Mouse (Mus musculus) neural tube, embryonic 15.5 days (tissue): Measurements from ENCODE around the gene Tpm4. TPM values are rescaled to one million over a fixed set of nuclear protein-coding genes. Genes with fewer than 3 reads are reported as not detected.
A peak's percentile ranks its signal among the peaks of the same experiment; 100 is the strongest.
"Not testable (repeated sequence)": the region's sequence is repeated elsewhere in the genome, so short reads cannot be mapped to it uniquely, and the experiment has no call there.

Experiments used
- ATAC-seq: fragments of 200-750 bp; cut with Nextera tagmentation; 2 replicates; pipeline ENCODE4 v1.8.0; 2017; ENCODE audit warnings: mild to moderate bottlenecking, moderate TSS enrichment, moderate library complexity; ENCODE audit not compliant: low FRiP score
- H3K27ac ChIP-seq: fragments of 300-500 bp; sonication (generic); replicated peaks from 2 replicates; pipeline ENCODE4 v1.5.1; 2015; ENCODE audit warnings: mild to moderate bottlenecking, inconsistent platforms
- H3K27me3 ChIP-seq: fragments of 300-500 bp; sonication (generic); replicated peaks from 2 replicates; pipeline ENCODE4 v1.6.1; 2015; ENCODE audit warnings: inconsistent platforms
- H3K36me3 ChIP-seq: fragments of 300-500 bp; sonication (generic); 2 replicates; pipeline ENCODE4 v1.6.1; 2015; ENCODE audit warnings: inconsistent platforms
- H3K4me1 ChIP-seq: fragments of 300-500 bp; sonication (generic); 2 replicates; pipeline ENCODE4 v1.6.1; 2015; ENCODE audit warnings: inconsistent platforms
- H3K4me2 ChIP-seq: fragments of 300-500 bp; sonication (generic); 2 replicates; pipeline ENCODE4 v1.6.1; 2015; ENCODE audit warnings: inconsistent platforms, mild to moderate bottlenecking, moderate library complexity
- H3K4me3 ChIP-seq: fragments of 300-500 bp; sonication (generic); replicated peaks from 2 replicates; pipeline ENCODE4 v1.5.1; 2015; ENCODE audit warnings: mild to moderate bottlenecking, inconsistent platforms
- H3K9ac ChIP-seq: fragments of 300-500 bp; sonication (generic); replicated peaks from 2 replicates; pipeline ENCODE4 v1.6.1; 2015; ENCODE audit warnings: mild to moderate bottlenecking, inconsistent platforms
- H3K9me3 ChIP-seq: fragments of 300-500 bp; sonication (generic); replicated peaks from 2 replicates; pipeline ENCODE4 v1.6.1; 2016; ENCODE audit warnings: inconsistent platforms
- WGBS: fragments of 180-500 bp; shearing (Covaris S2); methylation state at CpG from one replicate; pipeline ENCODE4 v1.1.7; 2015; ENCODE audit warnings: mixed read lengths; 5-methylcytosine and 5-hydroxymethylcytosine counted together
- polyA plus RNA-seq: library from polyadenylated mRNA; unstranded; fragments of >200 nt; fragmentation: Nextera tagmentation; extraction: Ambion mirVana; gene quantifications from 2 replicates; pipeline ENCODE4 v1.2.1, GENCODE M21; 2015

The Tpm4 gene
- 156 and 231 TPM in 2 replicates for polyA plus RNA-seq

- ATAC-seq, result peak; percentile 86
- no peaks in the 10 kb centered on the region for H3K9me3 ChIP-seq
- peaks cover 19% of the 10 kb centered on the region for H3K4me1 ChIP-seq
- peak within 1 kb of the TSS; percentile 84 for H3K9ac ChIP-seq
- peaks cover 16% of the 10 kb centered on the region for H3K36me3 ChIP-seq
- H3K4me2 ChIP-seq, result peak within 1 kb of the TSS; percentile 85
- peak within 1 kb of the TSS; percentile 88 for H3K27ac ChIP-seq
- H3K4me3 ChIP-seq, result peak within 1 kb of the TSS; percentile 82
- no peaks in the 10 kb centered on the region for H3K27me3 ChIP-seq
- WGBS, result under 1% methylated on average over 49 of the region's 49 CpGs
Measured at GRCm38 (mm10) chr8:72134756-72135445, at the start of gene Tpm4. Gene Tpm4, plus strand, starts transcription at chr8:72134975.

DNA sequence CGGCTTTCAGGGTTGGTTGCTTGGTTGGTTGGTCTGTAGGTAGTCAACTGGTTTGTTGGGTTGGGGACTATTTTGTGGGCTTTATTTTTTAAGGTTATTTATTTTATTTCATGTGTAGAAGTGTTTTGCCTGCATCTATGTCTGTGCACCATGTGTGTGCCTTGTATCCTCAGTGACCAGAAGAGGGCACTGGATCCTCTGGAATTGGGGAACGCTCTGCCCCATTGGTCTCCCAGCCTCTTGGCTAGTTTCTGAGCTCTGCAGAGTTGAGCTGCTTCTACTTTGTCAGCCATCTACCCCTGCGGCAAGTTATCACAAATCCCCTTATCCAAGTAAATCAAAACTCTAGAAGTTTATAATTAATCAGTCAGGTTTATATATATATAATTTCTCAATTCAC, 47.2 kb upstream of the Tpm4 start:
- 73% methylated on average over 3 of the region's 3 CpGs for WGBS
- not testable (repeated sequence) for ATAC-seq, H3K4me3 ChIP-seq, H3K9ac ChIP-seq, H3K4me1 ChIP-seq, H3K27me3 ChIP-seq, H3K27ac ChIP-seq, H3K36me3 ChIP-seq, H3K9me3 ChIP-seq, H3K4me2 ChIP-seq

DNA sequence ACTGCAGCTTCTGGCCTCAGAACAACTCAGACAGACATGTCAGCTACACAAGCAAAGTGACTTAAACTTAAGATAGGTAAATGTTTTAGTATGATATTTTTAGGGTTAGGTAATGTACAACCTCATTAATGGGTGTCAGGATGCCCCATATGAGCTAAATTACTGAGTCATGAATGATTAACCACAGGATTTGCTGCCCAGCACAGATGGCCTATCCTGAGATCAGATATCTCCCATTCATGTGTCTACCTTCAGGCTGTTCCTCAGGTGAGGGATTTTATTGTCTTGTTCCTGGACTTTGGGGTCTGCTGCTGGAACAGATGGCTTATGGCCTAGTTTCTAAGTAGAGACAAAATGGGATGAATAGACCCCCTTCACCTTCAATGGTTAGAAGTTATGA, 38.1 kb upstream of the Tpm4 start:
- not testable (repeated sequence) for ATAC-seq, H3K36me3 ChIP-seq

DNA sequence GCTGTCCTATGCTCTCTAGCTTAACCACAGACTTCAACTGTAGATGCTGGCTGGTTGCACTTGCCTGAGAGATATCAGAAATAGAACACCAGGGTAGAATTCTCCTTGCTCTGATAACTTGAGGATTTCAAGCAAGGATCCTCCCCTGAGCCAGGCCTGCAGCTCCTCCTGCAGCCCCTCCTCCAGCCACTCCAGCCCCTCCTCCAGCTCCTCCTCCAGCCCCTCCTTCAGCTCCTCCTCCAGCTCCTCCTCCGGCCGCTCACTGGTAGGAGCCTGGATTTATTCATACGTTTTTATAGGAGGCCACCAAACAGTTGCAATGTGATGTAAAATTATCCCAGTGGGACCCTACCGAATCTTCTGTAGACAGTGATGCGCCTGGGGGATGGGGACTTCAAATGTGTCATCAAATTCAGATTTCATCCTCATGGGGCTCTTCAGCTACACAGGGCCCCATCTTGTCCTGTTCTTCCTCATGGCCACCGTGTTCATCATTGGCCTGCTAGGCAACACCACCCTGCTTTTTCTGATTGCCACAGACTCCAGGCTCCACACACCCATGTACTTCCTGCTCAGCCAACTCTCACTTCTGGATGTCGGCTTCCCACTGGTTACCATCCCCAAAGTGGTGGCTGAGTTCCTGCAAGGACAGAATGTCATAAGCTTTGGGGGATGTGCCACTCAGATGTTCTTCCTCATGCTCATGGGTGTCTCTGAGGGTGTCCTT, 35.2 kb upstream of the Tpm4 start:
- not testable (repeated sequence) for H3K9ac ChIP-seq, H3K36me3 ChIP-seq, H3K4me2 ChIP-seq, H3K27ac ChIP-seq, H3K9me3 ChIP-seq, H3K4me1 ChIP-seq, H3K4me3 ChIP-seq, H3K27me3 ChIP-seq
- 65% methylated on average over 6 of the region's 7 CpGs for WGBS
- peak; percentile 53; the same call in 1 of the 2 replicates for ATAC-seq

More for the DNA sequence above, 38.1 kb upstream of the Tpm4 start:
- not testable (repeated sequence) for H3K9me3 ChIP-seq, H3K27me3 ChIP-seq, H3K9ac ChIP-seq, H3K4me3 ChIP-seq, H3K4me2 ChIP-seq, H3K27ac ChIP-seq, H3K4me1 ChIP-seq

- Histone ChIP-seq H3K4me3 (no peak overlapping the region), H3K9ac (no peak overlapping the region), H3K9me3 (no peaks in the 10 kb centered on the region), H3K4me1 (no peaks in the 10 kb centered on the region), H3K36me3 (no peaks in the 10 kb centered on the region), H3K4me2 (no peak overlapping the region), H3K27me3 (no peaks in the 10 kb centered on the region), H3K27ac (no peak overlapping the region)
- 18% methylated on average over 4 of the region's 4 CpGs for WGBS
- no peak for ATAC-seq
Measured at GRCm38 (mm10) chr8:72105165-72105564, 29.6 kb upstream of the Tpm4 start.

DNA sequence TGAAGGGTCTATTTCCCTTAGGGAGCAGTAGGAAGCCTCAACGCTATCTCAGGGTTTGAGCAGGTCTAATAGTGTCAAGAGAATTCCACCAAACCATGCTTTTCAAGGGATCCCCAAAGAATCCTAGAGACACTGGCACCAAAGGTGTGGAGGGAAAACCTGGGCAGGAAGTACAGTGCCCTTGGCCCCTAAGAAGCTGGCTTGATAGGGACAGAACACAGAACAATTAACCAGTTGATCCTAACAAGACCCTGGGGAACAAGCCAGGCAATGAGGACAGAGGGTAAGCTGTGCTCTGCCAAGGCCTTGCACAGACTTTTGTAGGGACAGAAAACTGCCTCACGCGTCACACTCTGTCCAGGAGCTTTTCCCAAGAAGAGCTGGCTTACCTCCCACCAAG, 28.0 kb upstream of the Tpm4 start, which contains the start of gene Olfr374:
Gene Olfr374 (plus strand): TSS at position 301 of the 400 bp plus-strand sequence.
- WGBS, result 95% methylated on average over 3 of the region's 3 CpGs
- ATAC-seq, result no peak
- no peak within 1 kb of the TSS for H3K4me3 ChIP-seq

DNA sequence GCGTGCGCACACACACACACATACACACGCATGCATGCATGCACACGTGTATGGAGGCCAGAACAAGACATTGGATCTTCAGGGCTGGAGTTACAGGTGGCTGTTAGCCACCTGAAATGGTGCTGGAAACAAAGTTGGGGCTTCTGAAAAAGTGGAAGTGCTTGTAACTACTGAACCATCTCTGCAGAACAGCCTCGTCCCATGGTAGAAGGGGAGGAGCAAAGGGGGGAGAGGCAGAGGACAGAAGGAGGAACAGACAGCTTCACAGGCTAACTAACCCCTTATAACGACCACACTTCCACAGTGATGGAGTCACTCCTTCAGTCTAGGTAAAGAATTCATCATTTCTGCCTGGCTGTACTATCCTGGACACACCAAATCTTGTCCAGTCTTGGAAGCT, 23.9 kb upstream of the Tpm4 start:
- WGBS, result 75% methylated on average over 6 of the region's 6 CpGs
- no peaks in the 10 kb centered on the region for H3K36me3 ChIP-seq
- H3K27ac ChIP-seq, result no peak overlapping the region
- no peak overlapping the region for H3K4me3 ChIP-seq
- H3K9ac ChIP-seq, result no peak overlapping the region
- no peaks in the 10 kb centered on the region for H3K9me3 ChIP-seq
- no peaks in the 10 kb centered on the region for H3K27me3 ChIP-seq
- no peak for ATAC-seq
- no peaks in the 10 kb centered on the region for H3K4me1 ChIP-seq
- no peak overlapping the region for H3K4me2 ChIP-seq

More for the DNA sequence above, 28.0 kb upstream of the Tpm4 start, which contains the start of gene Olfr374:
- no peak within 1 kb of the TSS for H3K27ac ChIP-seq
- H3K36me3 ChIP-seq, result no peaks in the 10 kb centered on the region
- no peaks in the 10 kb centered on the region for H3K4me1 ChIP-seq
- no peaks in the 10 kb centered on the region for H3K27me3 ChIP-seq
- no peak within 1 kb of the TSS for H3K4me2 ChIP-seq
- no peaks in the 10 kb centered on the region for H3K9me3 ChIP-seq
- H3K9ac ChIP-seq, result no peak within 1 kb of the TSS

DNA sequence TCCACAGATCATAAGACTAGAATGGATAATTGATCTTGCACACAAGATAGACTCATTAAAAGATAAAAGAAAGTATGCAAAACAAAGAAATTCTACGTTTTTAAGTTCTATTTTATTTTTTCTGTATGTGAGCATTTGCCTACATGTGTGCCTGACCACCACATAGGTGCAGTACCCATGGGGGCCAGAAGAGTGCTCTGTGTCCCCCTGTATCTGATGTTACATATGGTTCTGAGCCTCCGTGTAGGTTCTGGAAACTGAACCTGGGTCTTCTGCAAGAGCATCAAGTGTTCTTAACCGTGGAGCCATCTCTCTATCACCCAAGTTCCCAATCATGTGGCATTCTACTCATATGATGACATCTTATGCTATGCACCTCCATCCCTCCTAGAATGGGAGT, 22.3 kb upstream of the Tpm4 start:
- 77% methylated on average over 3 of the region's 3 CpGs for WGBS
- Histone ChIP-seq H3K9me3 (no peaks in the 10 kb centered on the region), H3K4me1 (no peaks in the 10 kb centered on the region), H3K4me2 (no peak overlapping the region), H3K4me3 (no peak overlapping the region), H3K36me3 (no peaks in the 10 kb centered on the region), H3K27ac (no peak overlapping the region), H3K27me3 (no peaks in the 10 kb centered on the region), H3K9ac (no peak overlapping the region)
- no peak for ATAC-seq

DNA sequence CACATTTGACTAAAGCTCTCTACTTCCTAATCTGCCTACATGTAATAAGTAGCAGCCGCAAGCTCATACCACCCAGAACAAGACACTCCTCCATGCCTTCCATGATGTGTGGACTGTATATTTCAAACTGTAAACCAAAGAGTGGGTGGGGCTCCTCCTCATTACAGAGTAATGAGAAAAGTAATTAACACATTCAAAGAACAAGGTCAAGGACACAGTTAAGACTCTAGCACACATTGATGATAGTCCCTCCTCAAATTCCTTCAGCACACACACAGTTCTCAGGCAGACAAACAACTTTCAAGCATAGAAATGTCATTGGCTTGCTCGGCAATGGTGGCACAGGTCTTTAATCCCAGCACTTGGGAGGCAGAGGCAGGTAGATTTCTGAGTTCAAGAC, 19.6 kb upstream of the Tpm4 start:
- ATAC-seq, result no peak
- 88% methylated on average over 2 of the region's 2 CpGs for WGBS
- Histone ChIP-seq H3K27me3 (no peaks in the 10 kb centered on the region), H3K27ac (no peak overlapping the region), H3K4me1 (no peaks in the 10 kb centered on the region), H3K4me3 (no peak overlapping the region), H3K9ac (no peak overlapping the region), H3K4me2 (no peak overlapping the region), H3K36me3 (no peaks in the 10 kb centered on the region), H3K9me3 (no peaks in the 10 kb centered on the region)

DNA sequence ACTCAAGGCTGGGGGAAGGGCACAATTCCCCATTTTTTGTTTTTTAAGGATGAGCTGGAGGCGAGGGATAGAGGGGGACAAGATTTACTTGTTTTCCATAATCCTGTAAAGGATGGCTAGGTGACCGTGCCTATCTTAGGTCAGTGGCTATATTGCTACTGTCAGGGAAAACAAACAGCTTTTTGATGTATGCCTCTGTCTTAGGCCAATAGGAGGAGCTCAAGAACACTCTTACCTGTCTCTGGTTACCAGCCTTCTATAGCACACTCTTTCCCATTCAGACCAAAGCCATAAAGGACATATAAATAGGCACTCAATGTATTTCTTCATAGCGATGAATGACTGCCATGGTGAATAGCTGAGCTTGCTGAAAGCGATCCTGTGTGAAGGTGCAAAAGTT, 16.2 kb upstream of the Tpm4 start:
- Histone ChIP-seq H3K27ac (no peak overlapping the region), H3K4me3 (no peak overlapping the region), H3K9ac (no peak overlapping the region), H3K36me3 (no peaks in the 10 kb centered on the region), H3K4me2 (no peak overlapping the region), H3K27me3 (no peaks in the 10 kb centered on the region), H3K4me1 (no peaks in the 10 kb centered on the region), H3K9me3 (no peaks in the 10 kb centered on the region)
- no peak for ATAC-seq
- WGBS, result 50% methylated on average over 4 of the region's 4 CpGs

GRCm38 (mm10) chr8:72121486-72121885, 13.3 kb upstream of the Tpm4 start:
- not testable (repeated sequence) for H3K4me3 ChIP-seq, H3K4me1 ChIP-seq, H3K27me3 ChIP-seq, H3K4me2 ChIP-seq, H3K9me3 ChIP-seq, H3K36me3 ChIP-seq, H3K27ac ChIP-seq, H3K9ac ChIP-seq, ATAC-seq
- 58% methylated on average over 3 of the region's 3 CpGs for WGBS

- WGBS, result 52% methylated on average over 1 of the region's 1 CpGs
- H3K36me3 ChIP-seq, result no peaks in the 10 kb centered on the region
Measured at GRCm38 (mm10) chr8:72121997-72122396, 12.8 kb upstream of the Tpm4 start.

More at GRCm38 (mm10) chr8:72121997-72122396, 12.8 kb upstream of the Tpm4 start:
- no peak for ATAC-seq
- H3K9me3 ChIP-seq, result no peaks in the 10 kb centered on the region
- H3K4me3 ChIP-seq, result no peak overlapping the region
- H3K4me1 ChIP-seq, result no peaks in the 10 kb centered on the region
- no peak overlapping the region for H3K4me2 ChIP-seq
- H3K27me3 ChIP-seq, result no peaks in the 10 kb centered on the region
- no peak overlapping the region for H3K27ac ChIP-seq
- no peak overlapping the region for H3K9ac ChIP-seq
